Mouse (Mus musculus) forebrain, embryonic 10.5 days (tissue): Measurements from ENCODE around the gene D16Ertd472e. TPM values are rescaled to one million over a fixed set of nuclear protein-coding genes. Genes with fewer than 3 reads are reported as not detected.

Experiments used
- DNase-seq: peaks from one replicate; pipeline ENCODE4 v3.0.0-alpha.2; 2017; ENCODE audit warnings: low spot score; ENCODE audit errors: extremely low spot score
- H3K27ac ChIP-seq: fragments of 300-500 bp; sonication (generic); 2 replicates; pipeline ENCODE4 v1.5.1; 2016; ENCODE audit warnings: mild to moderate bottlenecking
- H3K27me3 ChIP-seq: fragments of 300-500 bp; sonication (generic); 2 replicates; pipeline ENCODE4 v1.6.1; 2016; ENCODE audit warnings: mild to moderate bottlenecking; ENCODE audit not compliant: poor library complexity, severe bottlenecking
- H3K36me3 ChIP-seq: fragments of 300-500 bp; sonication (generic); replicated peaks from 2 replicates; pipeline ENCODE4 v1.6.1; 2016; ENCODE audit warnings: mild to moderate bottlenecking, moderate library complexity
- H3K4me1 ChIP-seq: fragments of 300-500 bp; sonication (generic); 2 replicates; pipeline ENCODE4 v1.6.1; 2016
- H3K4me3 ChIP-seq: fragments of 300-500 bp; sonication (generic); 2 replicates; pipeline ENCODE4 v1.5.1; 2016; ENCODE audit warnings: mild to moderate bottlenecking, moderate library complexity
- H3K9me3 ChIP-seq: fragments of 300-500 bp; sonication (generic); 2 replicates; pipeline ENCODE4 v1.6.1; 2016; ENCODE audit warnings: mild to moderate bottlenecking, moderate library complexity
- WGBS: fragments of 180-500 bp; shearing (Covaris S2); methylation state at CpG from one replicate; pipeline ENCODE4 v1.1.7; 2016; 5-methylcytosine and 5-hydroxymethylcytosine counted together
- polyA plus RNA-seq: library from polyadenylated mRNA; unstranded; fragments of >200 nt; fragmentation: Nextera tagmentation; extraction: Ambion mirVana; gene quantifications from 2 replicates; pipeline ENCODE4 v1.2.1, GENCODE M21; 2016

Gene D16Ertd472e
- polyA plus RNA-seq, result 19.7 and 21.1 TPM in 2 replicates

GRCm38 (mm10) chr16:78576478-78577084, at the start of gene D16Ertd472e:
D16Ertd472e (minus strand) TSS chr16:78576708.
- whole genome bisulfite sequencing, result 1% methylated on average over 70 of the region's 70 CpGs
- Histone ChIP-seq H3K4me1 (peaks cover 42% of the 10 kb centered on the region), H3K36me3 (peaks cover 18% of the 10 kb centered on the region), H3K27ac (peak within 1 kb of the TSS; percentile 95), H3K4me3 (peak within 1 kb of the TSS; percentile 76), H3K27me3 (no peaks in the 10 kb centered on the region), H3K9me3 (0 out of 2 replicates have a peak, but pooled peaks cover 4% of the 10 kb centered on the region)
- DNase-seq, result peak; percentile 84

- Histone ChIP-seq H3K4me3 (no peak overlapping the region), H3K27ac (no peak overlapping the region), H3K4me1 (no peaks in the 10 kb centered on the region), H3K27me3 (no peaks in the 10 kb centered on the region), H3K36me3 (no peaks in the 10 kb centered on the region), H3K9me3 (no peaks in the 10 kb centered on the region)
- DNase-seq, result no peak
- 77% methylated on average over 5 of the region's 5 CpGs for WGBS
These were observed 46.2 kb upstream of the D16Ertd472e start for GRCm38 (mm10) chr16:78622755-78623154.

GRCm38 (mm10) chr16:78619386-78619785, 42.9 kb upstream of the D16Ertd472e start:
- Histone ChIP-seq H3K36me3 (no peaks in the 10 kb centered on the region), H3K9me3 (no peaks in the 10 kb centered on the region), H3K4me3 (no peak overlapping the region), H3K27me3 (no peaks in the 10 kb centered on the region), H3K4me1 (no peaks in the 10 kb centered on the region), H3K27ac (no peak overlapping the region)
- 85% methylated on average over 5 of the region's 5 CpGs for WGBS
- no peak for DNase-seq

- 92% methylated on average over 11 of the region's 11 CpGs for WGBS
- no peaks in the 10 kb centered on the region for H3K4me1 ChIP-seq
- no peaks in the 10 kb centered on the region for H3K9me3 ChIP-seq
- H3K27me3 ChIP-seq, result no peaks in the 10 kb centered on the region
- no peak overlapping the region for H3K4me3 ChIP-seq
- no peaks in the 10 kb centered on the region for H3K36me3 ChIP-seq
- no peak overlapping the region for H3K27ac ChIP-seq
- DNase-seq, result no peak
These were observed 41.4 kb upstream of the D16Ertd472e start for GRCm38 (mm10) chr16:78617757-78618532.

- no peaks in the 10 kb centered on the region for H3K27me3 ChIP-seq
- 0 out of 2 replicates have a peak, but pooled peaks cover 7% of the 10 kb centered on the region for H3K4me1 ChIP-seq
- H3K27ac ChIP-seq, result no peak overlapping the region
- peaks cover 8% of the 10 kb centered on the region for H3K9me3 ChIP-seq
- DNase-seq, result no peak
- no peaks in the 10 kb centered on the region for H3K36me3 ChIP-seq
- no peak overlapping the region for H3K4me3 ChIP-seq
- WGBS, result 77% methylated on average over 4 of the region's 4 CpGs
These were observed 29.7 kb upstream of the D16Ertd472e start for GRCm38 (mm10) chr16:78606202-78606601.

GRCm38 (mm10) chr16:78598919-78599318, 22.4 kb upstream of the D16Ertd472e start:
- 74% methylated on average over 1 of the region's 1 CpGs for WGBS
- Histone ChIP-seq H3K4me3 (no peak overlapping the region), H3K36me3 (no peaks in the 10 kb centered on the region), H3K27me3 (no peaks in the 10 kb centered on the region), H3K4me1 (no peaks in the 10 kb centered on the region), H3K9me3 (peaks cover 8% of the 10 kb centered on the region), H3K27ac (no peak overlapping the region)
- no peak for DNase-seq

- no peak for DNase-seq
- no peaks in the 10 kb centered on the region for H3K27me3 ChIP-seq
- no peak overlapping the region for H3K27ac ChIP-seq
- no peaks in the 10 kb centered on the region for H3K9me3 ChIP-seq
- H3K4me3 ChIP-seq, result no peak overlapping the region
- no peaks in the 10 kb centered on the region for H3K36me3 ChIP-seq
- WGBS, result 83% methylated on average over 2 of the region's 2 CpGs
- H3K4me1 ChIP-seq, result no peaks in the 10 kb centered on the region
These were observed 19.9 kb upstream of the D16Ertd472e start for GRCm38 (mm10) chr16:78596381-78596780.

- 93% methylated on average over 7 of the region's 7 CpGs for WGBS
- no peak overlapping the region for H3K27ac ChIP-seq
- H3K27me3 ChIP-seq, result no peaks in the 10 kb centered on the region
- H3K4me1 ChIP-seq, result no peaks in the 10 kb centered on the region
- no peaks in the 10 kb centered on the region for H3K36me3 ChIP-seq
- H3K9me3 ChIP-seq, result no peaks in the 10 kb centered on the region
- no peak for DNase-seq
- H3K4me3 ChIP-seq, result no peak overlapping the region
These were observed 19.3 kb upstream of the D16Ertd472e start for GRCm38 (mm10) chr16:78595821-78596220.

GRCm38 (mm10) chr16:78594154-78594553, 17.6 kb upstream of the D16Ertd472e start:
- no peak for DNase-seq
- 88% methylated on average over 3 of the region's 3 CpGs for WGBS
- H3K27ac ChIP-seq, result no peak overlapping the region
- H3K36me3 ChIP-seq, result no peaks in the 10 kb centered on the region
- H3K27me3 ChIP-seq, result no peaks in the 10 kb centered on the region
- no peak overlapping the region for H3K4me3 ChIP-seq
- H3K9me3 ChIP-seq, result no peaks in the 10 kb centered on the region
- H3K4me1 ChIP-seq, result no peaks in the 10 kb centered on the region

- H3K4me1 ChIP-seq, result no peaks in the 10 kb centered on the region
- WGBS, result 91% methylated on average over 6 of the region's 6 CpGs
- no peaks in the 10 kb centered on the region for H3K36me3 ChIP-seq
- no peak overlapping the region for H3K27ac ChIP-seq
- H3K9me3 ChIP-seq, result no peaks in the 10 kb centered on the region
- no peak for DNase-seq
- H3K4me3 ChIP-seq, result no peak overlapping the region
- no peaks in the 10 kb centered on the region for H3K27me3 ChIP-seq
These were observed 14.6 kb upstream of the D16Ertd472e start for GRCm38 (mm10) chr16:78591130-78591529.

- DNase-seq, result no peak
- Histone ChIP-seq H3K27ac (no peak overlapping the region), H3K9me3 (no peaks in the 10 kb centered on the region), H3K27me3 (no peaks in the 10 kb centered on the region), H3K4me1 (no peaks in the 10 kb centered on the region), H3K36me3 (no peaks in the 10 kb centered on the region), H3K4me3 (no peak overlapping the region)
- WGBS, result 85% methylated on average over 2 of the region's 2 CpGs
These were observed 12.3 kb upstream of the D16Ertd472e start for GRCm38 (mm10) chr16:78588821-78589220.

GRCm38 (mm10) chr16:78586621-78587020, 10.1 kb upstream of the D16Ertd472e start:
- H3K9me3 ChIP-seq, result no peaks in the 10 kb centered on the region
- DNase-seq, result no peak
- no peaks in the 10 kb centered on the region for H3K27me3 ChIP-seq
- no peaks in the 10 kb centered on the region for H3K4me1 ChIP-seq
- H3K27ac ChIP-seq, result no peak overlapping the region
- no peak overlapping the region for H3K4me3 ChIP-seq
- 87% methylated on average over 7 of the region's 7 CpGs for WGBS
- no peaks in the 10 kb centered on the region for H3K36me3 ChIP-seq

- WGBS, result 92% methylated on average over 11 of the region's 11 CpGs
- Histone ChIP-seq H3K9me3 (no peaks in the 10 kb centered on the region), H3K27ac (no peak overlapping the region), H3K36me3 (no peaks in the 10 kb centered on the region), H3K4me1 (no peaks in the 10 kb centered on the region), H3K27me3 (no peaks in the 10 kb centered on the region), H3K4me3 (no peak overlapping the region)
- no peak for DNase-seq
These were observed 9.3 kb upstream of the D16Ertd472e start for GRCm38 (mm10) chr16:78585664-78586397.
